Mouse (Mus musculus): ENCODE data around the gene Tmem238.
A peak's percentile ranks its signal among the peaks of the same experiment; 100 is the strongest.

The Tmem238 gene

GRCm38 (mm10) chr7:4792278-4793212 lies 3.1 kb upstream of the Tmem238 start, which contains the start of gene Rpl28:
Gene Rpl28 (plus strand): TSS chr7:4792874.
- DNase-seq, result peak; percentile 93 to 97

GRCm38 (mm10) chr7:4788499-4789435 lies 689 bp downstream of the Tmem238 start:
- peak; percentile 63 to 83 for DNase-seq

GRCm38 (mm10) chr7:4783667-4784268 lies 5.7 kb downstream of the Tmem238 start:
- DNase-seq, result peak; percentile 81

- DNase-seq, result no peak
These were observed 6.7 kb downstream of the Tmem238 start, which contains the start of the genes Il11 and Tmem190 for GRCm38 (mm10) chr7:4782759-4783158. Gene Il11 (minus strand): TSS chr7:4782859. Gene Tmem190 (plus strand): TSS chr7:4782937.

- DNase-seq, result no peak
These were observed 7.3 kb downstream of the Tmem238 start for GRCm38 (mm10) chr7:4782130-4782529.

- no peak for DNase-seq
These were observed 9.5 kb downstream of the Tmem238 start for GRCm38 (mm10) chr7:4779921-4780320.

- no peak for DNase-seq
These were observed 11.4 kb downstream of the Tmem238 start for GRCm38 (mm10) chr7:4777851-4778637.

- no peak for DNase-seq
These were observed 12.3 kb downstream of the Tmem238 start for GRCm38 (mm10) chr7:4776861-4777830.

GRCm38 (mm10) chr7:4776131-4776530 lies 13.3 kb downstream of the Tmem238 start:
- no peak for DNase-seq

- DNase-seq, result no peak
These were observed 18.3 kb downstream of the Tmem238 start, which contains the start of gene Fam71e2 for GRCm38 (mm10) chr7:4771202-4771601. Gene Fam71e2 (minus strand): TSS chr7:4771302.

GRCm38 (mm10) chr7:4764946-4765710 lies 24.3 kb downstream of the Tmem238 start:
- no peak for DNase-seq

GRCm38 (mm10) chr7:4759670-4760069 lies 29.8 kb downstream of the Tmem238 start:
- no peak for DNase-seq

- peak in 1 of 2 experiments; percentile 29 for DNase-seq
These were observed 36.5 kb downstream of the Tmem238 start, which contains the start of gene Cox6b2 for GRCm38 (mm10) chr7:4752821-4753570. Gene Cox6b2 (minus strand): TSS chr7:4753094.

- DNase-seq, result no peak
These were observed 37.3 kb downstream of the Tmem238 start for GRCm38 (mm10) chr7:4751971-4752820.

- no peak for DNase-seq
These were observed 40.3 kb downstream of the Tmem238 start for GRCm38 (mm10) chr7:4749169-4749568.

GRCm38 (mm10) chr7:4748321-4748720 lies 41.1 kb downstream of the Tmem238 start:
- no peak for DNase-seq

GRCm38 (mm10) chr7:4747156-4747899 lies 42.1 kb downstream of the Tmem238 start:
- DNase-seq, result no peak

Data from cerebellum, adult 18-20 months (tissue).